Mouse (Mus musculus): ENCODE measurements around the gene Msgn1.

DNA sequence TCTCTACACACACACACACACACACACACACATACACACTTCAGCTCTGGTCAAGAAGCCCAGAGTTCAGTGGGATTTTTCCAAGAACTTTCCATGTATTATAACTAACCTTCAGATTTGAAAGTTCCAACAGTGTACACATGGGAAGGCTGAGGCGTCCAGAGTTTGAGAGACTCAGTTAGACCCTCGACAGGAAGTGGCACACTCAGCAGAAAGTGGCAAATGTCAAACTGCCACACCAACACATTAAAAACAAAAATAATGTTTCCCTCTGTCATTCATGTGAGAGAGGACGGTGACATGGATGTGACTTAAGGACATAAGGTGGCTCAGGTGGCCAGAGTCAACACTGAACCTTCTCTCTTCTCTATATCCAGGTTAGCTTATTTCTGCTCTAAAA is 1.6 kb upstream of the Msgn1 start:
- TF ChIP-seq EP300 (IDR thresholded peaks at IDR 0.05; ENCODE audit: low read length), result no peak
- TF ChIP-seq SMC3 (IDR thresholded peaks at IDR 0.05; ENCODE audit: low read depth, low read length), result no peak
- TF ChIP-seq POLR2A (IDR thresholded peaks at IDR 0.05; ENCODE audit: low read depth, low read length), result no peak
- TF ChIP-seq NRF1 (IDR thresholded peaks at IDR 0.05; ENCODE audit: low read depth, low read length), result no peak
- TF ChIP-seq MAX (IDR thresholded peaks at IDR 0.05; ENCODE audit: low read length), result no peak
- no peak for TF ChIP-seq CTCF (conservative IDR thresholded peaks at IDR 0.05 in 1 of 2, IDR thresholded peaks at IDR 0.05 in 1 of 2; ENCODE audit: low read depth in 2 of 2, low read length in 2 of 2)
- TF ChIP-seq E2F4 (IDR thresholded peaks at IDR 0.05; ENCODE audit: insufficient replicate concordance, low read depth, low read length), result no peak
- no peak for TF ChIP-seq POLR2AphosphoS2 (IDR thresholded peaks at IDR 0.05; ENCODE audit: low read depth, low read length)
- no peak for TF ChIP-seq CHD2 (IDR thresholded peaks at IDR 0.05; ENCODE audit: low read length)
